Mouse (Mus musculus): ENCODE measurements around the gene Pklr.
"Not testable (repeated sequence)": the region's sequence is repeated elsewhere in the genome, so short reads cannot be mapped to it uniquely, and the experiment has no call there.

The Pklr gene

GRCm38 (mm10) chr3:89124241-89124640 lies 11.7 kb upstream of the Pklr start:
- no peak for DNase-seq (ENCODE audit: low read depth, low spot score)

- DNase-seq (ENCODE audit: low read depth, low spot score) = no peak
These were observed 10.0 kb upstream of the Pklr start for GRCm38 (mm10) chr3:89125981-89126380.

GRCm38 (mm10) chr3:89129908-89130307 lies 6.0 kb upstream of the Pklr start:
- DNase-seq (ENCODE audit: low read depth, low spot score) = no peak

- DNase-seq (ENCODE audit: low read depth, low spot score) = no peak
These were observed 4.1 kb upstream of the Pklr start for GRCm38 (mm10) chr3:89131816-89132215.

GRCm38 (mm10) chr3:89132285-89133062 lies 3.5 kb upstream of the Pklr start:
- peak; percentile 57 for DNase-seq (ENCODE audit: low read depth, low spot score)

- DNase-seq (ENCODE audit: low read depth, low spot score) = no peak
These were observed 2.9 kb upstream of the Pklr start for GRCm38 (mm10) chr3:89133063-89133450.

GRCm38 (mm10) chr3:89133752-89134151 lies 2.2 kb upstream of the Pklr start:
- no peak for DNase-seq (ENCODE audit: low read depth, low spot score)

GRCm38 (mm10) chr3:89136365-89136764 lies 423 bp downstream of the Pklr start:
- peak; percentile 22 for DNase-seq (ENCODE audit: low read depth, low spot score)

GRCm38 (mm10) chr3:89144821-89145220 lies 8.9 kb downstream of the Pklr start:
- no peak for DNase-seq (ENCODE audit: low read depth, low spot score)

- DNase-seq (ENCODE audit: low read depth, low spot score) = no peak
These were observed 9.6 kb downstream of the Pklr start for GRCm38 (mm10) chr3:89145566-89145965.

- no peak for DNase-seq (ENCODE audit: low read depth, low spot score)
These were observed 11.4 kb downstream of the Pklr start for GRCm38 (mm10) chr3:89147101-89147978.

- no peak for DNase-seq (ENCODE audit: low read depth, low spot score)
These were observed 12.0 kb downstream of the Pklr start for GRCm38 (mm10) chr3:89147979-89148311.

GRCm38 (mm10) chr3:89148567-89148966 lies 12.6 kb downstream of the Pklr start:
- no peak for DNase-seq (ENCODE audit: low read depth, low spot score)

GRCm38 (mm10) chr3:89152084-89152835 lies 16.3 kb downstream of the Pklr start:
- DNase-seq (ENCODE audit: low read depth, low spot score) = no peak

- no peak for DNase-seq (ENCODE audit: low read depth, low spot score)
These were observed 21.0 kb downstream of the Pklr start for GRCm38 (mm10) chr3:89156951-89157350.

- DNase-seq (ENCODE audit: low read depth, low spot score) = peak; percentile 12
These were observed 22.7 kb downstream of the Pklr start for GRCm38 (mm10) chr3:89158651-89159050.

GRCm38 (mm10) chr3:89159211-89159610 lies 23.3 kb downstream of the Pklr start:
- DNase-seq (ENCODE audit: low read depth, low spot score) = peak; percentile 40

GRCm38 (mm10) chr3:89159616-89160344 lies 23.8 kb downstream of the Pklr start, which contains the start of gene Hcn3:
Gene Hcn3, minus strand, starts transcription at chr3:89160196.
- peak; percentile 95 for DNase-seq (ENCODE audit: low read depth, low spot score)

- DNase-seq (ENCODE audit: low read depth, low spot score) = not testable (repeated sequence)
These were observed 25.3 kb downstream of the Pklr start for GRCm38 (mm10) chr3:89161207-89161606.

GRCm38 (mm10) chr3:89161786-89162185 lies 25.8 kb downstream of the Pklr start:
- no peak for DNase-seq (ENCODE audit: low read depth, low spot score)

- DNase-seq (ENCODE audit: low read depth, low spot score) = no peak
These were observed 27.2 kb downstream of the Pklr start for GRCm38 (mm10) chr3:89163123-89163522.

Measured in CD4-positive, CD25-positive, alpha-beta regulatory T cell, adult 2 months (primary cell).